Mouse (Mus musculus) forebrain, postnatal 0 days (tissue): Measurements from ENCODE around the gene D430041D05Rik. TPM values are rescaled to one million over a fixed set of nuclear protein-coding genes. Genes with fewer than 3 reads are reported as not detected.

Experiments used
- ATAC-seq: fragments of 200-750 bp; cut with Nextera tagmentation; 2 replicates; pipeline ENCODE4 v1.8.0; 2017; ENCODE audit warnings: mild to moderate bottlenecking, moderate library complexity
- DNase-seq: peaks from one replicate; pipeline ENCODE4 v3.0.0-alpha.2; 2015
- H3K27ac ChIP-seq: fragments of 300-500 bp; sonication (generic); 2 replicates; pipeline ENCODE4 v1.5.1; 2014; ENCODE audit warnings: low read depth, mild to moderate bottlenecking, antibody characterized with exemption, low read length, moderate library complexity, mixed read lengths
- H3K27me3 ChIP-seq: fragments of 300-500 bp; sonication (generic); 2 replicates; pipeline ENCODE4 v1.6.1; 2014; ENCODE audit warnings: mild to moderate bottlenecking, low read length, mixed read lengths; ENCODE audit not compliant: insufficient read depth
- H3K36me3 ChIP-seq: fragments of 300-500 bp; sonication (generic); 2 replicates; pipeline ENCODE4 v1.6.1; 2014; ENCODE audit warnings: mild to moderate bottlenecking, moderate library complexity; ENCODE audit not compliant: insufficient read depth
- H3K4me1 ChIP-seq: fragments of 300-500 bp; sonication (generic); 2 replicates; pipeline ENCODE4 v1.6.1; 2014; ENCODE audit warnings: antibody characterized with exemption; ENCODE audit not compliant: insufficient read depth
- H3K4me2 ChIP-seq: fragments of 300-500 bp; sonication (generic); 2 replicates; pipeline ENCODE4 v1.6.1; 2014; ENCODE audit warnings: low read depth, mild to moderate bottlenecking, moderate library complexity
- H3K4me3 ChIP-seq: fragments of 300-500 bp; sonication (generic); 2 replicates; pipeline ENCODE4 v1.5.1; 2014; ENCODE audit warnings: low read depth, low read length, mixed read lengths
- H3K9ac ChIP-seq: fragments of 300-500 bp; sonication (generic); 2 replicates; pipeline ENCODE4 v1.6.1; 2014; ENCODE audit warnings: mild to moderate bottlenecking
- H3K9me3 ChIP-seq: fragments of 300-500 bp; sonication (generic); 2 replicates; pipeline ENCODE4 v1.6.1; 2016; ENCODE audit warnings: low read length
- CTCF ChIP-seq: sonication (generic); IDR thresholded peaks from 2 replicates; pipeline ENCODE4 v1.5.1; 2016; ENCODE audit warnings: antibody characterized with exemption, control low read depth, low read depth
- WGBS: fragments of 180-500 bp; shearing (Covaris S2); extraction: QIAGEN DNeasy Blood & Tissue Kit; methylation state at CpG from one replicate; pipeline ENCODE4 v1.1.7; 2014; 5-methylcytosine and 5-hydroxymethylcytosine counted together
- polyA plus RNA-seq: library from polyadenylated mRNA; unstranded; fragments of >200 nt; fragmentation: Nextera tagmentation; extraction: Ambion mirVana; gene quantifications from 2 replicates; pipeline ENCODE4 v1.2.1, GENCODE M21; 2015
- total RNA-seq: library from RNA; depleted of rRNA; stranded (reverse); fragments of >200 nt; gene quantifications from 2 replicates; pipeline ENCODE4 v1.2.3, GENCODE M21; 2014

The D430041D05Rik gene
- total and polyA plus RNA-seq, 2 experiments from 2014 or later = 11.1 to 58.9 TPM

GRCm38 (mm10) chr2:104446016-104446415 is 35.2 kb upstream of the D430041D05Rik start:
- no peaks in the 10 kb centered on the region for H3K4me1 ChIP-seq
- H3K27ac ChIP-seq = no peak overlapping the region
- H3K9ac ChIP-seq = no peak overlapping the region
- DNase-seq (no peak), ATAC-seq (no peak)
- no peak overlapping the region for H3K4me2 ChIP-seq
- 52% methylated on average over 1 of the region's 1 CpGs for WGBS
- no peaks in the 10 kb centered on the region for H3K9me3 ChIP-seq
- H3K27me3 ChIP-seq = no peaks in the 10 kb centered on the region
- H3K36me3 ChIP-seq = no peaks in the 10 kb centered on the region
- TF ChIP-seq CTCF = no peak
- H3K4me3 ChIP-seq = no peak overlapping the region

GRCm38 (mm10) chr2:104444776-104445175 is 34.0 kb upstream of the D430041D05Rik start:
- H3K4me3 ChIP-seq = no peak overlapping the region
- no peak overlapping the region for H3K9ac ChIP-seq
- WGBS = 34% methylated on average over 2 of the region's 2 CpGs
- peak; percentile 82 for TF ChIP-seq CTCF
- no peaks in the 10 kb centered on the region for H3K4me1 ChIP-seq
- H3K27me3 ChIP-seq = no peaks in the 10 kb centered on the region
- no peak overlapping the region for H3K27ac ChIP-seq
- no peaks in the 10 kb centered on the region for H3K36me3 ChIP-seq
- peak; percentile 76 for DNase-seq
- ATAC-seq = peak; percentile 89
- no peaks in the 10 kb centered on the region for H3K9me3 ChIP-seq
- H3K4me2 ChIP-seq = no peak overlapping the region

- Histone ChIP-seq H3K9ac (no peak overlapping the region), H3K36me3 (peaks cover 6% of the 10 kb centered on the region), H3K4me1 (no peaks in the 10 kb centered on the region), H3K9me3 (no peaks in the 10 kb centered on the region), H3K27me3 (no peaks in the 10 kb centered on the region), H3K4me3 (no peak overlapping the region), H3K4me2 (no peak overlapping the region), H3K27ac (no peak overlapping the region)
- DNase-seq (no peak), ATAC-seq (no peak)
- TF ChIP-seq CTCF = no peak
- WGBS = 77% methylated on average over 4 of the region's 4 CpGs
Observed at GRCm38 (mm10) chr2:104442341-104442740, 31.5 kb upstream of the D430041D05Rik start.

- WGBS = 92% methylated on average over 3 of the region's 3 CpGs
- Histone ChIP-seq H3K4me2 (no peak overlapping the region), H3K9me3 (no peaks in the 10 kb centered on the region), H3K4me3 (no peak overlapping the region), H3K27ac (no peak overlapping the region), H3K27me3 (no peaks in the 10 kb centered on the region), H3K36me3 (peaks cover 43% of the 10 kb centered on the region), H3K4me1 (no peaks in the 10 kb centered on the region), H3K9ac (no peak overlapping the region)
- DNase-seq = no peak
- no peak for TF ChIP-seq CTCF
- ATAC-seq = no peak
Observed at GRCm38 (mm10) chr2:104436226-104436625, 25.4 kb upstream of the D430041D05Rik start.

- WGBS = 94% methylated on average over 6 of the region's 6 CpGs
- Histone ChIP-seq H3K4me2 (no peak overlapping the region), H3K27me3 (no peaks in the 10 kb centered on the region), H3K4me3 (no peak overlapping the region), H3K9me3 (no peaks in the 10 kb centered on the region), H3K27ac (no peak overlapping the region), H3K9ac (no peak overlapping the region), H3K36me3 (peaks cover 42% of the 10 kb centered on the region), H3K4me1 (no peaks in the 10 kb centered on the region)
- ATAC-seq (no peak), DNase-seq (no peak)
- TF ChIP-seq CTCF = no peak
Observed at GRCm38 (mm10) chr2:104431067-104431466, 20.3 kb upstream of the D430041D05Rik start.

- H3K27ac ChIP-seq = no peak overlapping the region
- H3K4me3 ChIP-seq = no peak overlapping the region
- peaks cover 41% of the 10 kb centered on the region for H3K36me3 ChIP-seq
- H3K27me3 ChIP-seq = no peaks in the 10 kb centered on the region
- H3K9me3 ChIP-seq = no peaks in the 10 kb centered on the region
- DNase-seq = no peak
- WGBS = 60% methylated on average over 5 of the region's 5 CpGs
- TF ChIP-seq CTCF = no peak
- H3K4me1 ChIP-seq = no peaks in the 10 kb centered on the region
- H3K9ac ChIP-seq = no peak overlapping the region
- no peak overlapping the region for H3K4me2 ChIP-seq
- ATAC-seq = no peak
Observed at GRCm38 (mm10) chr2:104430566-104430965, 19.8 kb upstream of the D430041D05Rik start.

- DNase-seq = no peak
- no peak overlapping the region for H3K9ac ChIP-seq
- 64% methylated on average over 3 of the region's 3 CpGs for WGBS
Observed at GRCm38 (mm10) chr2:104426112-104426511, 15.3 kb upstream of the D430041D05Rik start.

More at GRCm38 (mm10) chr2:104426112-104426511, 15.3 kb upstream of the D430041D05Rik start:
- Histone ChIP-seq H3K4me1 (no peaks in the 10 kb centered on the region), H3K27ac (no peak overlapping the region), H3K4me2 (no peak overlapping the region), H3K27me3 (no peaks in the 10 kb centered on the region), H3K9me3 (no peaks in the 10 kb centered on the region), H3K36me3 (peaks cover 22% of the 10 kb centered on the region), H3K4me3 (no peak overlapping the region)
- no peak for ATAC-seq
- TF ChIP-seq CTCF = no peak
